Mouse (Mus musculus) adrenal gland, postnatal 36 days (tissue): ENCODE data around the gene Tlcd2. TPM values are rescaled to one million over a fixed set of nuclear protein-coding genes. Genes with fewer than 3 reads are reported as not detected.

Experiments
- DNase-seq, 2 experiments: peaks; one replicate each; pipeline ENCODE4 v3.0.0; 2021; ENCODE audit warnings: mixed read lengths in 1 of 2
- long read RNA-seq, 2 experiments: library from polyadenylated mRNA; stranded (forward); transcript quantifications; one replicate each; pipeline ENCODE4 v2.0.0; 2021; ENCODE audit warnings: borderline sequencing depth in 2 of 2
- total RNA-seq, 2 experiments: library from RNA; stranded (reverse); gene quantifications; 2 replicates each; pipeline ENCODE4 v1.2.3; 2021

The Tlcd2 gene
- 10 to 100 TPM; 10.1 to 14.3 TPM for total RNA-seq
- long read RNA-seq, experiment 1, partial matches to known transcripts, result 5 of 5 reads
- long read RNA-seq, experiment 1, other reads (novel, unspliced or antisense), result 0 of 5 reads
- long read RNA-seq, experiment 2, result 0 reads

DNA sequence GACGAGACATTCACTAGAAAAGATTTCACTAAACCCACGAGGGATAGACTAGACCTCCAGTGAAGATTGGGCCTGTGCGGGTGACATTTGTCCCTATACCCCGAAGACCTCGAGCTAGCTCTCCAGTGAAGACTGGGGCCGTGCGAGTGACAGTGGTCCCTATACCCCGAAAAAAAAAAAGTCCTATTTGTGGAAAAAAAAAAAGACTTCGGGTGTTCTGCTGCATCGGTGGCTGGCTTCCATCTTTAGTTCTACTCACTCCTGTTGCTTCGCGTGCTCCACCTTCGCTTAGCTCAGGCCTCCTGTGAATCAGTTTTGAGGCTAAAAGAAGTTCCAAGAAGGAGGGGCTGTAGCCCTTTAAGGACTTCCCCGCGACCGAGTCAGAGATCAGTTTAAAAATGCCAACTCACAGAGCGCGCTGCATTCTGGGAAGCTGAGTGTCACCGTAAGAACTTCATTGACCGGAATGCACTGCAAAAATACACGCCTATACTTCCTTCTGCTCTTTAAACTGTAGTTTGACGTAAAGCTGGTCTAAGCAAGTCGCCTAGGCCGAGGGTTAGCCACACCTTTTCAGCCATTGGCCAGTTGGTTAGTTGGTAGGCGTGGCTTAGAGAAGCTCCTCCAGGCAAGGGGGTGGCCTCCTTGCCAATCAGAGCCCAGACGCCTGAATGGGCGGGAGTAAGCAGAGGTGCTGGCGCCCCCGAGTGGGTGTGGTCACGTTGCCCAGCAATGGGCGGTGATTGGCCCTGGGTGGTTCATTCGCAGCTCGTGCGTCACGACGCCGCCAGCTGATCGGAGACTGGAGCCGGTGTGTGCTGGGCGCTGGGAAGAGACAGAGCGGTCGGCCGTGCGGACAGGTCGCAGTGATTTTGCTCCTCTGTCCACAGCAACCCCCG, at the start of gene Tlcd2:
Tlcd2 (plus strand) TSS at position 872 of the 899 bp plus-strand sequence.
- DNase-seq, result peak; percentile 99 to 100

DNA sequence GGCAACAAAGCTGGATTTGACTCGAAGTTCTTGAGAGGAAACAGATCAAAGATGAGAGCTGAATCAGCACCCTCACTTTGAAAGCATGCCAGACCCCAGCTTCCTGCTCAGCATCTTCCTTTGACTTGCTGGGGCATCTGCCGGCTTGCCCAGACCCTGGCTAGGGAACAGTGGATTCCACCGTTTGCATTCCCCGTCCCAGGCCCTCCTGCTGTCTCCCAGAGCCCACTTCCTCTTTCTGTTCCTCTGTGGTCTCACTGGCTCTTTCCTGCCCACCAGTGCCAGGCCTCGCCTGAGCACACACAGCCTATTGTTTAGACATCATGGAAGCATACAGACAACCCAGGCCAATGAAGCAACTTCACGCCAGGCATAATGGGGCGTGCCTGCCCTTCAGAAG, 46.4 kb upstream of the Tlcd2 start:
- DNase-seq, result no peak

- DNase-seq, result peak in 1 of 2 experiments; percentile 19
Observed at GRCm38 (mm10) chr11:75415994-75416393, 45.5 kb upstream of the Tlcd2 start.

GRCm38 (mm10) chr11:75420037-75420436, 41.5 kb upstream of the Tlcd2 start:
- no peak for DNase-seq

DNA sequence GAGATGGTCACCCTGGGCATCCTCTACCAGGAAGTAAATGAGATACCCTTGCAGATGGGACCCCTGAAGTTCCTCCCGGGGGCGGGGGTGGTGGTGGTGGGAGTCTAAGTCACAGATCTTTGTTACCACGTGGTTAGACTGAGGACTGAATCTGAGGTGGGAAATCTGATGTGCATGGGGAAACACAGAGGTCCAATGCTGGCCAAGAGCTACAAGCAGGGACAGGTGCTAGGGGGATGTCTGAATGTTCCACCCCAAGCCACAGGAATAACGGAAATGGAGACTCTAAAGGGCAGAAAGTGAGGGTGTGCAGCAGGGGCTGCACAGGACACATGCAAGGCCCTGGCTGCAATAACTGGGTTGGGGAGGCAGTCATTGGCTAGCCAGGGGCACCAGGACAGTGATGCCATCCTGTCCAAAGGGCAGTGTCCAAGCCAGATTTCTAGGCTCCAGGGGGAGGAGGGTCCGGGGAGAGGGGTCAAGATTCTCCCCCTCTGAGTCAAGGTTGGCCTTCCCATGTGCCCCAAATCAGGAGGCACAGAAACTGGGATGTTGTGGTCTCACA, 40.6 kb upstream of the Tlcd2 start:
- no peak for DNase-seq

GRCm38 (mm10) chr11:75421375-75422012, 40.0 kb upstream of the Tlcd2 start:
- peak in 1 of 2 experiments; percentile 32 for DNase-seq

DNA sequence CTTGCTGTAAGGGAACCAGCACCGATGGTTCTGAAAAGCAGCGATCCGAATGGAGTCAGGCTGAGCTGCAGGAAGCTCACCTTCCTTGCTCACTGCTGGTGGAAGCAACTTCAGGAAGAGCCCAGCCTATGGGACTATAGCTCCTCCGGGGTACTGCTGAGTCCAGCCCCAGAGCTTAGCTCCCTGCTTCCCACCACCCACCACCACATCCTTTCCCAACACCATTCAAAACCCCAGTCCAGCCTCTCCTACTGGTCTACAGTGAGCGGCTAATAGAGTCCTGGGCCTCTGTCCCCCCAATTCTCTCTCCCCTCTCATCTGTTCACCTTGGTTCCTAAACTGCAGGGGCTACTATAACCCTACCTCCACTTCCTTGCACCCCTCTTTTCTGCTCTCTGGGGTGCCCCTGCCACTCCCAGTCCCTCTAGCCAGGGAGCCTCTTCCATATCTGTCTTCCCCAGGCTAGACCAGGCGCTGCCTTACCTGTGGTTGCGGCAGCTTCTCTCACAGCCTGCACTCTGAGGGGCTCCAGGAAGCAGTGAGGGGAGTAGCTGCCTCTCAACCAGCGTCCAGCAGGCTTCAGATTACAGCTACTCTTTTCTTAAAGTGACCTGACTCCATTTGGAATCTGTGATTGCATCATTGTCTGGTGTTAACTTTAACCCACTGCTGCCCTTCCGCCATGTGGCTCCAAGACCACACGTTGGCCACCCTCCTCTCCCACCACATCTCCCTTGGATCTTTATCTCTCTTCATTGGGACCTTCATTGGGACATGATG, 39.3 kb upstream of the Tlcd2 start, which contains the start of gene Serpinf1:
Serpinf1 (minus strand) TSS at position 689 of the 780 bp plus-strand sequence.
- DNase-seq, result no peak

- DNase-seq, result no peak
Observed at GRCm38 (mm10) chr11:75423091-75423490, 38.4 kb upstream of the Tlcd2 start.

GRCm38 (mm10) chr11:75424033-75424432, 37.5 kb upstream of the Tlcd2 start:
- DNase-seq, result no peak

- DNase-seq, result no peak
Observed at GRCm38 (mm10) chr11:75424459-75424858, 37.1 kb upstream of the Tlcd2 start.

- DNase-seq, result no peak
Observed at GRCm38 (mm10) chr11:75429019-75429705, 32.4 kb upstream of the Tlcd2 start.

- peak in 1 of 2 experiments; percentile 59 for DNase-seq
Observed at GRCm38 (mm10) chr11:75431307-75431706, 30.2 kb upstream of the Tlcd2 start.

DNA sequence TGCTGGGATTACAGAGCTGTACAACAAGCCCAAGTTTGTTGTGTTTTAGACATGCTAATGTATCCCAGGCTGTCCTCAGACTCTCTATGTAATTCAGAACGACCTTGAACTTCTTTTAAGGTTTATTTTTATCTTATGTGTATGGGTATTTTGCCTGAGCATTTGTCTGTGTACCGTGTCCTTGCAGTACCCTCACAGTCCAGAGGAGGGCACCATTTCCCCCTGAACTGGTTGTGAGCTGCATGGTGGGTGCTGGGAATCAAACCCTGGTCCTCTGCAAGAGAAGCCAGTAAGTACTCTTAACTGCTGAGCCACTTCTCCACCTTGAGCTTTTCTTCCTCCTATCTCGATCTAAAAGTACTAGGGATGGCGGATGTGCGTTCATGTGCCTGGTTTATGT, 27.4 kb upstream of the Tlcd2 start:
- no peak for DNase-seq

GRCm38 (mm10) chr11:75438194-75438593, 23.3 kb upstream of the Tlcd2 start:
- DNase-seq, result peak in 1 of 2 experiments; percentile 44

DNA sequence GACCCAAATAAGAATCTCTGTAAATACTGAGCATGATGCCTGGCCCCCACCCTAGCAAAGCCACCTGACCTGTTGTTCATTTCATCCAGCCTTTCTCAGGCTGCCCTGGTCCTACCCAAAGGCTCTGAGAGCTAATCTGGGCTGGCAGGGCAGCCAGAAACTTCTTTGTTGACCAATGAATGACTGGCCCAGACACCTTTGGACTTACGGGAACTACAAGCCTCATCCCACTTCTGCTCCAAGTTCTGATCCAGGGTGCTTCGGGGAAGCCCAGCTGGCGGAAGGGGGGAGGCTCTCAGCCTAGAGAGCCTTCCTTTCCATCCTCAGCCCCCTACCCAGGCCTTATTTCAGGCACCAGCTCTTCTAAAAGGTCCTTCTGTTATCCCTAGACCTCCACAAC, 22.7 kb upstream of the Tlcd2 start:
- DNase-seq, result no peak

GRCm38 (mm10) chr11:75439363-75439762, 22.2 kb upstream of the Tlcd2 start, which contains the start of gene Serpinf2:
Gene Serpinf2 (minus strand): TSS chr11:75439591.
- DNase-seq, result no peak

DNA sequence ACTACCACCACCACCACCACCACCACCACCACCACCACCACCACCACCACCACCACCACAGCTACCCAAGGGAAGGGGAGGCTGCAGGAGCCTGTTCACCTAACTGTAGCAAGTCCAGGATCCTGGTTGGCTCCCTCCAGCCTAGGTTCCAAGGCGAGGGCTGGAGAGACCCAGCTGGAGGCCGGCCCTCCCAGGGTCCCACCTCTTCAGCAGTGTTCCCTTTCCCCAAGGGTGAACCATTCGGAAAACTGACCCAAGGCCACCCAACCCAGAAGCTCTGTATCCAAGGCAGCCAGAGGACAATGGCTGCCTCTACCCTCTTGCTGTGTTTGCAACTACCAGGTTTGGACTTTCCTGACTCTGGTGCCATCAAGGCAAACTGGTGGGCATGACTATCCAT, 21.6 kb upstream of the Tlcd2 start:
- DNase-seq, result no peak

- DNase-seq, result no peak
Observed at GRCm38 (mm10) chr11:75441034-75441433, 20.5 kb upstream of the Tlcd2 start.

DNA sequence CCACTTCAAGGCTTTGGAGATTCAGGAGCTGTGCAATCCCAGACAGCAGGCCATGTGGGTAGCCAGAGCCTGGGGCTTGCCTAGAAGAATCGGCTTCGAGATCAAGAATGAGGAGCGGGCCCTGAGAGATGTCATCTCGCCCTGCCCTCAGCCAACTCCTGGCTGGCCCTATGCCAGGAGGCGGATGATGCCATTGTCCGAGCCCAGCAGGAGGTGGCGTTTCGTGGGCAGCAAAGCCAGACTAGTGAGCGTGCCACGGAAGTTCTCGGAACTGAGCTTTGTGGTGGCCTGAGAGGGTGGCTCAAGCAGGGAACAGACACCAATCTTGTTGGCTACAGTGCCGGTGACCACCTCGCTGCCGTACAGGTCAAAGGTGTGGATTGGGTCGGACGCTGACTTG, 19.9 kb upstream of the Tlcd2 start:
- no peak for DNase-seq

DNA sequence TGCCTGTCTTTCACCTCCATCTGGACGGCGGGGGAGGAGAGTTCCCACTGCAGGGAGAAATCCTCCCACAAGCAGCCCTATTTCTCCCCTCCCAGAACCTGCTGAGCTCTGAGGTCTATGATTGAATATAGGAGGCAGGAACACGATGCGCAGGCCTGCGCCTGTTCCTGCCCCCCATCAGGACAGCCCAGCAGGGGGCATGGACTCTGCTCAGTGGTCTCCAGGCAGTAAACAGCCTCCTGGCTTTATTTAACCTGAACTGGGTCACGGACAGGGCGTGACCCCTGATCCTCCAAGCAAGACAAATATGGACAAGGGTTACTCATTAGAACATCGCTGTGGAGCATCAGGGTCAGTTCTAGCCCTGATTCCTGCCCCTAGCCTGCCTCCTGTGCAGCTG, 17.8 kb upstream of the Tlcd2 start:
- no peak for DNase-seq

DNA sequence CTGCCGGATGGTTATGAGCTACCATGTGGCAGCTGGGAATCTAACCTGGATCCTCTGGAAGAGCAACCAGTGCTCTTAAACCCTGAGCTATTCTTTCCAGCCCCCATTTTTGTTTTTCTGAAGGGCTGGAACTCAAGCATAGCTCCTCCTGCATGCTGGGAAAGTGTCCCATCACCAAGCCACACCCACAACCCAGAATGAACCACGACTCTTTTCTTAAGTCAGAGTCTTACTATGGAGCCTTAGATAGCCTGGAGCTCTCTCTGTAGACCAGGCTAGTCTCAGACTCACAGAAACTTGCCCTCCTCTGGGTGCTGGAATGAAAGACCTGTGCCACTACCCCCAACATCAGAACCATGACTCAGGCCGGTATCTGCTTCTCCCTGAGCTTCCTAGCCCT, 12.9 kb upstream of the Tlcd2 start:
- no peak for DNase-seq
